Mouse (Mus musculus) yolk sac, embryonic 10.5 days (tissue): ENCODE data around the gene Narfl.
A peak's percentile ranks its signal among the peaks of the same experiment; 100 is the strongest.

ENCODE experiments used
- DNase-seq: peaks from one replicate; pipeline ENCODE4 v3.0.0-alpha.2; 2017; ENCODE audit warnings: low spot score

Narfl gene

DNA sequence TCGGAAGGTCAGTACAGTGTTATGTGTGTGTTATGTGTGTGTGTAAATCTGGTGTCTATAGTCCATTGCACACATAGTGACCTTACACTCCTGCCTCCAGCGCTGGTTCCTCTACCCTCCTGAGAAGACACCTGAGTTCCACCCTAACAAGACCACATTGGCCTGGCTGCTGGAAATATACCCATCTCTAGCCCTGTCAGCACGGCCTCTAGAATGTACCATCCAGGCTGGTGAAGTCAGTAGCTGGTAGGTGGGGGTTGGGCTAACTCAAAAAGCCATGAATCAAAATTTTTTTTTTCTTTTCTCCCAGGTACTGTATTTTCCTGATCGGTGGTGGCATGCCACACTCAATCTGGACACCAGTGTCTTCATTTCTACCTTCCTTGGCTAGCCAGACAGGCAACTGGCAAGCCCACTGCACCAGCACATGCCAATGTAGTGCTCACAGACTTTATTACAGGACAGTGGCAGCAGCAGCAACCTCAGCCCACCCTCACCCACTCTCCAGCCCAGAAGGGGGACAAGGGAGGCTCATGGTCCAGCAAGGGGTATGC, 56.7 kb downstream of the Narfl start:
- no peak for DNase-seq

DNA sequence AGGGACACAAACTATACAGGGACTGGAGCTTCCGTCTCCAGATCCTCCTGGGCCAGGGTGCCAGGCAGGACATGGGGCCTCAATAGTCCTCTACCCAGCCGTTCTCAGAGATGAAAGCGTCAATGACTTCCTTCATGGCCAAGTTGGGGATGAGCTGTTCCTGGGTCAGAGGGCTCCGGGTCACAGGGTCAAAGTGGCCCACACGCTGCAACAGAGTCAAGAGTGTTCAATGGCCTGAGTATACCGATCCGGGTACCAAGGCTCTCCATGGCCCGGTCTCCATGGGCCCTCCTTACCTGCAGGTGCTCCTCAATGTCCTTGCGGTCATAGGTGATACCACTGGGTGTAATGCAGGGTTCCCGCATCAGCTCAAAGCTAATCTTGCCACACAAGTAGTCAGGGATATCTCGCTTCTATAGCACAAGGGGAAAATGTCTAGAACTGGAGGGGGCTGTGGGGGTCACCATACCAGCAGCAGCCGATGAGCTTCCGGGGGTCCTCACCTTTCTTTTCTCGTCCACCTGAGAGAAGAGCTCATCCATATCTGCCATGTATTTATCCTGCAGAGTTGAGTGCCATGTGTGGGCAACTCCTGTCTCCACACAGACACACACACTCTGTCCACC, 57.3 kb downstream of the Narfl start:
- DNase-seq = no peak

DNA sequence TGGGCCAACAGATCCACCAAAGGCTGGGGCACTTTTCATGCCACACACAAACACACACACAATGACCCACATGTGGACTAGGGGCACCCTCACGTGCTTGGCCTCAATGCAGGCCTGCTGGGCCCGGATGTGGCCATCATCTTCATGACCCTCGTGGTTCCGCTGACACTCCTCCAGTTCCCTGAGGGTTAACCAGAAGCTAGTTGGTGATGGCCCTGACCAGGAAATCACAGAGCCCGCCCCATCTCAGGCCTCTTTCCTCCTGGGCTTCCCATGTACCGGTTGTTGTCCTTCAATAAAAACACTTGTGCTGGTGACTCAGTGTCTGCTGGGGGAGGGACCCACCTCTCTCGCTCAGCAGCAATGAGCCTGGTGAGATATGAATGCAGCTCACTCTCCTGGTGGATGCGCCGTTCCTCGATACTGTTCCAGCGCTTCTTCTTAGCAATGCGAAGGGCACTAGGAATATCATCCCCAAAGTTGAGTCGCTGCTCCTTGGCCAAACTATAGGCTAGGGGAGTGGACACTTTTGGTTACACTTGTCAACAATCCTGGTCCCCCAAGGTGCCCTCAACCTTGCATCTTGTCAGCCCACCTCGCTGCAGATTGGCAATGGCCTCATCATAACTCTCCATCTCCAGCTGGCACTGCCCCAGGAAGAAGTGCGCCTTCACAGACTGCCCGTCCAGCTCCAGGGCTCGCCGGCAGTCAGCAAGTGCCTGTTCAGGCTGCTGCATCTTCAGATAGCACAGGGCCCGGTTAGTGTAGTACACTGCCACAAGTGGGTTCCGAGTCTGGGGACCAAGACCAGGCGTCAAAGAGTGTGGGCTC, 58.1 kb downstream of the Narfl start:
- no peak for DNase-seq

DNA sequence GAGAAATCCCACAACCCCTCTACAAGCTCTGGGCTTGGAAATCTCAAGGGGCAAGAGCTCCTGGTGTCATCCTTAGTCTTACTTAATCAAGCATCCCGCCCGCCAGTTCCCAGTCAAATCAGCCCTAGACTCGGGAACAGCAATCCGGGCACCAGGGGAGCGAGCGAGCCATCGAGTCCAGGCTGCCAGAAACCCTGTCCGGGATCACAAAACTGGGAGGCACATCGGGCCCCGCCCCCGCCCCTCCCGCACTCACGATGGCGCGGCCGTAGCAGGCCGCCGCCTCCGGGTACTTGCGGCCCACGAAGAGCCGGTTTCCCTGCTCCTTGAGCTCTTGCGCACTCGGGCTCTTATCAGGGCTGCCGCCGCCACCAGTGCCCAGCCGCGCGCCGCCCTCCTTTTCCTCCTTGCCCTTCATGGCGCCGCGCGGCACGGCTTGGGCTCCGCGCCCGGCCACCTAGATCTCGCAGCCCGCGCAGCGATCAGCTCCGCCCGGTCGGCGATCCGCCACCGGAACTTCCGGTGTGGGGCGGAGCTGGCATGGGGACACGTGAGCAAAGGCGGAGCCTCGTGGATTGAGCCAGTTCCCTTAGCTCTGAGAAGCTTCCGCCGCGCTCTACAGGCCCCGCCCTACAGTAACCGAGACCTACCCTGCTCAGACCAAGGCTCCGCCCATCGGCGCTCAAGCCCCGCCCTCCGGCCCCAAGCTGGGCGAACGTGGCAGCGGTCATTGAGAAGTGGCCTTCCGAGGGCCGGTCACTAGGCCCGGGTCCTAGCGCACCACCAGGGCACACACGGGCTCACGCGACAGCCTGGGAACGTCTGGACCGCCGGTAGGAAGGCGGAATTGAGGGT, 59.1 kb downstream of the Narfl start:
- peak; percentile 100 for DNase-seq
